Mouse (Mus musculus) heart, embryonic 14.5 days (tissue): ENCODE measurements around the gene Galr2. TPM values are rescaled to one million over a fixed set of nuclear protein-coding genes. Genes with fewer than 3 reads are reported as not detected.

Experiments
- ATAC-seq: fragments of 200-750 bp; cut with Nextera tagmentation; 2 replicates; pipeline ENCODE4 v1.8.0; 2017; ENCODE audit warnings: low read depth, moderate TSS enrichment; ENCODE audit not compliant: insufficient number of reproducible peaks, insufficient read depth, low FRiP score
- H3K27ac ChIP-seq, 2 experiments: fragments of 200-500 bp in 1 of 2; fragments of 300-500 bp in 1 of 2; sonication (generic) in 1 of 2; replicated peaks in 1 of 2; 2 replicates each; pipeline ENCODE4 v1.5.1; 2012 to 2014; ENCODE audit warnings: low read depth in 2 of 2, low read length in 2 of 2, control low read depth in 1 of 2, mild to moderate bottlenecking in 1 of 2, mixed read lengths in 1 of 2; ENCODE audit not compliant: control insufficient read depth in 1 of 2, insufficient read depth in 1 of 2
- H3K27me3 ChIP-seq: fragments of 300-500 bp; sonication (generic); 2 replicates; pipeline ENCODE4 v1.6.1; 2014; ENCODE audit warnings: mild to moderate bottlenecking, low read length, control low read depth; ENCODE audit not compliant: control insufficient read depth, insufficient read depth
- H3K36me3 ChIP-seq: fragments of 300-500 bp; sonication (generic); 2 replicates; pipeline ENCODE4 v1.6.1; 2014; ENCODE audit warnings: mild to moderate bottlenecking, control low read depth, low read length, mixed read lengths; ENCODE audit not compliant: control insufficient read depth, insufficient read depth
- H3K4me1 ChIP-seq, 2 experiments: fragments of 200-500 bp in 1 of 2; fragments of 300-500 bp in 1 of 2; sonication (generic) in 1 of 2; 2 replicates each; pipeline ENCODE4 v1.6.1; 2012 to 2014; ENCODE audit warnings: low read length in 2 of 2, control low read depth in 1 of 2, mixed read lengths in 1 of 2; ENCODE audit not compliant: control insufficient read depth in 2 of 2, insufficient read depth in 2 of 2
- H3K4me2 ChIP-seq: fragments of 300-500 bp; sonication (generic); 2 replicates; pipeline ENCODE4 v1.6.1; 2014; ENCODE audit warnings: mild to moderate bottlenecking, low read length
- H3K4me3 ChIP-seq, 2 experiments: fragments of 200-500 bp in 1 of 2; fragments of 300-500 bp in 1 of 2; sonication (generic) in 1 of 2; 2 replicates each; pipeline ENCODE4 v1.5.1; 2012 to 2014; ENCODE audit warnings: low read length in 2 of 2, mild to moderate bottlenecking in 2 of 2, control low read depth in 1 of 2, low read depth in 1 of 2, moderate library complexity in 1 of 2; ENCODE audit not compliant: control insufficient read depth in 1 of 2, insufficient read depth in 1 of 2
- H3K9ac ChIP-seq: fragments of 300-500 bp; sonication (generic); 2 replicates; pipeline ENCODE4 v1.6.1; 2014; ENCODE audit warnings: mild to moderate bottlenecking, low read length
- H3K9me3 ChIP-seq: fragments of 300-500 bp; sonication (generic); 2 replicates; pipeline ENCODE4 v1.6.1; 2016; ENCODE audit warnings: low read length, control low read depth; ENCODE audit not compliant: control insufficient read depth
- WGBS: fragments of 180-500 bp; shearing (Covaris S2); extraction: QIAGEN DNeasy Blood & Tissue Kit; methylation state at CpG from one replicate; pipeline ENCODE4 v1.1.7; 2014; 5-methylcytosine and 5-hydroxymethylcytosine counted together
- polyA plus RNA-seq: library from polyadenylated mRNA; unstranded; fragments of >200 nt; fragmentation: Nextera tagmentation; extraction: Ambion mirVana; gene quantifications from 2 replicates; pipeline ENCODE4 v1.2.1, GENCODE M21; 2014

The Galr2 gene
- polyA plus RNA-seq, 1 experiment from 2014 or later = not detected

GRCm38 (mm10) chr11:116296191-116296734 is 15.5 kb downstream of the Galr2 start:
- no peak for ATAC-seq
- H3K9ac ChIP-seq = no peak overlapping the region
- H3K27ac ChIP-seq = no peak overlapping the region
- H3K9me3 ChIP-seq = no peaks in the 10 kb centered on the region
- no peak overlapping the region for H3K4me2 ChIP-seq
- H3K27me3 ChIP-seq = no peaks in the 10 kb centered on the region
- WGBS = 85% methylated on average over 8 of the region's 8 CpGs
- peaks cover 93% of the 10 kb centered on the region for H3K36me3 ChIP-seq
- no peak overlapping the region for H3K4me3 ChIP-seq
- H3K4me1 ChIP-seq = no peaks in the 10 kb centered on the region

GRCm38 (mm10) chr11:116297017-116297416 is 16.3 kb downstream of the Galr2 start:
- H3K4me2 ChIP-seq = no peak overlapping the region
- H3K4me1 ChIP-seq = no peaks in the 10 kb centered on the region
- peaks cover 93% of the 10 kb centered on the region for H3K36me3 ChIP-seq
- H3K27me3 ChIP-seq = no peaks in the 10 kb centered on the region
- H3K9me3 ChIP-seq = no peaks in the 10 kb centered on the region
- no peak overlapping the region for H3K4me3 ChIP-seq
- H3K27ac ChIP-seq = no peak overlapping the region
- ATAC-seq = no peak
- no peak overlapping the region; the same call in 1 of the 2 replicates for H3K9ac ChIP-seq
- WGBS = 54% methylated on average over 3 of the region's 3 CpGs

DNA sequence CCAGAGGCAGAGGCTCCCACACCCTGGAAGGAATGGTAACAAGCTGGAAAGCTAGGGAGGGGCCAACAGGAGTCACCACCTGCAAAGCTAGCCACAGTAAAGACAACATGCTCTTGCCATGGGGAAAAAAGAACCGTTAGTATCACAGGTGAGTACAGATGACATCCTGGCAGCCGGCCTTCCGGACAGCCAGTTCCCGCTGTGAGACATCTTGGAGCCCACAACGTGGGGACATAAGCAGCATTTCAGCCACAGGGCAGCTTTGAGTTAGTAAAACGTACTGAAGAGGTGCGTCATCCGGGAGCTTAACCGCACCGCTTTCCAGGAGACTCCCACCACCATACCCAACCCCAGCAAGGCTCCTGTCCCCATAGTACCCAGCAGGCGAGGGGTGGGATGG is 17.5 kb downstream of the Galr2 start:
- WGBS = 88% methylated on average over 11 of the region's 11 CpGs
- Histone ChIP-seq H3K4me2 (no peak overlapping the region), H3K9me3 (no peaks in the 10 kb centered on the region), H3K36me3 (peaks cover 93% of the 10 kb centered on the region), H3K4me3 (no peak overlapping the region), H3K9ac (no peak overlapping the region), H3K27me3 (no peaks in the 10 kb centered on the region), H3K4me1 (no peaks in the 10 kb centered on the region), H3K27ac (no peak overlapping the region)
- ATAC-seq = no peak

GRCm38 (mm10) chr11:116298621-116299020 is 17.9 kb downstream of the Galr2 start:
- H3K9me3 ChIP-seq = no peaks in the 10 kb centered on the region
- peaks cover 95% of the 10 kb centered on the region for H3K36me3 ChIP-seq
- no peak overlapping the region for H3K4me3 ChIP-seq
- no peak overlapping the region for H3K27ac ChIP-seq
- no peaks in the 10 kb centered on the region for H3K27me3 ChIP-seq
- H3K9ac ChIP-seq = no peak overlapping the region
- H3K4me2 ChIP-seq = no peak overlapping the region
- no peaks in the 10 kb centered on the region for H3K4me1 ChIP-seq
- no peak for ATAC-seq
- 84% methylated on average over 6 of the region's 6 CpGs for WGBS

GRCm38 (mm10) chr11:116305423-116305822 is 24.7 kb downstream of the Galr2 start:
- no peaks in the 10 kb centered on the region for H3K27me3 ChIP-seq
- peaks cover 46% of the 10 kb centered on the region for H3K36me3 ChIP-seq
- peak overlapping the region; percentile 88 for H3K4me2 ChIP-seq
- WGBS = 98% methylated on average over 2 of the region's 2 CpGs
- peaks cover 3 to 7% of the 10 kb centered on the region in 2 experiments for H3K4me1 ChIP-seq
- ATAC-seq = no peak
- H3K27ac ChIP-seq = no peak overlapping the region
- no peak overlapping the region for H3K9ac ChIP-seq
- peak overlapping the region in 1 of 2 experiments; percentile 63; a peak in 2 of 4 replicates for H3K4me3 ChIP-seq
- no peaks in the 10 kb centered on the region for H3K9me3 ChIP-seq

DNA sequence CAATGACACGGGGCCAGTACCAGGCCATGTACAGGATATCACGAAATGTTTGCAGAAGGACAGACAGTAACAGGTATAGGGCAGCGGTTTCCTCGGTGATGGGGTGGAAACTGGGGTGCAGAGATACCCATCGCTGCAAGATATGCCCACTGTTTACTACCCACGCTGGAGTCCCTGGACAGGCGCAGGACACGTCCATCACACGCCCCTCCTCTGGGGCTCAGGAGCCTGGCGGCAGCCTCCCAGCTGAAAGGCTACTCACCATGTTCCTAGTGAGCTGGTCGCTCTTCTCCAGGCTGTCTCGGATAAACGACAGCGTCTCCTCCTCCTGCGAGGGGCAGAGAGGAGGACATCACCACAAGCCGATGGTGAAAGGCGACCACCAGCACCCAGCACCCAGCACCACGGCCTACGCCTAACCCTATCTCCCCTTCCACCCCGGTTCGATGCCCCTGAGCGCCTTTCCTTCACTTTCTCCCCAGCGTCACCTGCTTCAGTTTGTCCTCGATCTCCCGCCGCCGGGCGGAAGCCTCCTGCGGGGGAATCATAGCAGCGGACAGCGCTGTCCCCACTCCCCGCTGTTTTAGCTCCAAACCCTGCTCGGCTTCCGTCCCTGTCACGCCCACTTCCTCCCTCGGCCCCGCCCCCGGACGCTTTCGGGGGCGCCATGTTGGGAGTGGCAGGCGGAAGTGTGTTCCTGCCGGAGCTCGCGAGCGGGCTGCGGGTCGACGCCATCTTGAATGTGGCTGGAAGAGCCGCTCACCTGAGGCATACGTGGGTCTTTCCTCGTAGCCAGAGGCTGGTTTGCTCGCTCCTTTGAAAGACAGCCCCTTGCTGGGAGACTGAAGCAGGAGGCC is 25.6 kb downstream of the Galr2 start:
- Histone ChIP-seq H3K4me3 (peak overlapping the region; percentile 63 to 97), H3K9ac (peak overlapping the region; percentile 87), H3K9me3 (no peaks in the 10 kb centered on the region), H3K4me2 (peak overlapping the region; percentile 88), H3K36me3 (peaks cover 37% of the 10 kb centered on the region), H3K27ac (peak overlapping the region; percentile 33 to 44; a peak in 2 of 4 replicates), H3K27me3 (no peaks in the 10 kb centered on the region), H3K4me1 (peaks cover 3 to 7% of the 10 kb centered on the region in 2 experiments)
- 2% methylated on average over 53 of the region's 53 CpGs for WGBS
- ATAC-seq = peak; percentile 77

DNA sequence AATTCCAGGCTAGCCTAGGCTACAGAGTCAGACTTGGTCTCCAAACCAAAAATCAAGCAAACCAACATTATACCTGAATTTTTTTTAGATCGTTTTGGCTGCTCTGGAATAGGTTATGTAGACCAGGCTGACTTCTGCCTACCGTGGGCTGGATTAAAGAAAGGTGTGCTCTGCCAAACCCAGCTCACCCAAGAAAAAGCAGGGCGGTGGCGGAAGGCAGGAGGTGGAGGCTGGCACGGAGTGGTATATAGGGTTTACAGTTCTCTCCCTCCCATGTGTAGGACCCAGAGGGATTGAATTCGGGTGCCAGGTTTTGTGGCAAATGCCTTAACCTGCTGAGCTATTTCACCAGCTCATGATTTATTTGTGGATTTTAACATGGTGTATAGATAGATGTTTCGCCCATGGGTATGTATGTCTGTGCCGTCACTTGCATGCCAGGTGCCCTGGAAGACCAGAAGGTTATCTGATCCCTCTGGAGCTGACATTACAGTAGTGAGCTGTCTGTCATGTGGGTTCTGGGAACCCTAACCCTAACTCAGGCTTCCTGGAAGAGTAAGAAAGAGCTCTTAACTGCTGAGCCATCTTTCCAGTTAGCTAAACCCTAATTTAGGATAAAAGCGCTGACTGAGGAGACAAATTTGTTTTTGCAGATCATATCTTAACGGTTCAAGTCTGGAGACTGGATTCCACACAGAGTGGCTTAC is 26.4 kb downstream of the Galr2 start, which contains the start of gene Exoc7:
Gene Exoc7, minus strand, starts transcription at position 215 of the 707 bp plus-strand sequence.
- Histone ChIP-seq H3K9me3 (no peaks in the 10 kb centered on the region), H3K4me1 (peaks cover 3 to 7% of the 10 kb centered on the region in 2 experiments), H3K9ac (peak within 1 kb of the TSS; percentile 87), H3K4me2 (peak within 1 kb of the TSS; percentile 88), H3K4me3 (peak within 1 kb of the TSS; percentile 63 to 97), H3K27me3 (no peaks in the 10 kb centered on the region), H3K27ac (peak within 1 kb of the TSS; percentile 33 to 44; a peak in 2 of 4 replicates), H3K36me3 (peaks cover 28% of the 10 kb centered on the region)
- no peak for ATAC-seq
- 86% methylated on average over 10 of the region's 10 CpGs for WGBS
